ENCODE assay signal across 9 mouse cellular contexts in genomic region chr5:137277360-137278342, GRCm38 (mm10). TPM values are rescaled to one million over a fixed set of nuclear protein-coding genes. Genes with fewer than 3 reads are reported as not detected.
DNase-seq lines count a peak whose midpoint lies in the region; ATAC-seq lines count a peak whose summit lies in the region.
"Had no signal": no experiment of that assay in that cellular context is flagged by ENCODE, and none has a peak within 500 bp of the region (broad histone marks: within the 10 kb centered on the region; RNA-seq: fewer than 3 reads in every experiment).

No protein-coding gene starts in this region.

- WGBS in neural tube, embryonic 15.5 days: 21% methylated on average over 18 of the region's 18 CpGs

- H3K36me3 ChIP-seq in neural tube, embryonic 15.5 days: no peaks in the 10 kb centered on the region
- H3K36me3 ChIP-seq: G1E had no signal

- no peaks in the 10 kb centered on the region for H3K9me3 ChIP-seq in neural tube, embryonic 15.5 days (replicated peaks)
- H3K9me3 ChIP-seq: G1E had no signal

- H3K9ac ChIP-seq in neural tube, embryonic 15.5 days (replicated peaks): peak overlapping the region; percentile 30; the same call in 1 of the 2 replicates

- peak overlapping the region; percentile 82 for H3K27ac ChIP-seq in neural tube, embryonic 15.5 days (replicated peaks)

- peaks cover 9% of the 10 kb centered on the region for H3K4me1 ChIP-seq in neural tube, embryonic 15.5 days

- no peaks in the 10 kb centered on the region for H3K27me3 ChIP-seq in neural tube, embryonic 15.5 days (replicated peaks)

- peak overlapping the region; percentile 49 for H3K4me2 ChIP-seq in neural tube, embryonic 15.5 days

- ATAC-seq in neural tube, embryonic 15.5 days (ENCODE audit: low FRiP score): peak; percentile 88

- peak; percentile 63 to 65 for DNase-seq in cerebellum, postnatal 10 days
- DNase-seq in cerebellum, adult 11 months: no peak
- DNase-seq in 3T3-L1 (ENCODE audit: low read depth, low spot score): peak; percentile 35
- peak; percentile 42 for DNase-seq in embryo, embryonic 9.5 days (ENCODE audit: extremely low spot score)
- peak; percentile 55 for DNase-seq in kidney, postnatal 14 days
- no peak for DNase-seq in ovary, postnatal 10 days (ENCODE audit: low spot score)
- no peak for DNase-seq in right cerebral cortex, postnatal 36 days (ENCODE audit: low spot score in 2 of 2)

- H3K4me3 ChIP-seq in neural tube, embryonic 15.5 days (replicated peaks): peak overlapping the region; percentile 0; the same call in 1 of the 2 replicates

RNA-seq across cellular contexts. Expression of gene Ache, which starts 9.7 kb away (rescaled TPM):
- 98.6 and 103 TPM in 2 replicates for polyA plus RNA-seq in neural tube, embryonic 15.5 days (2015; fragmentation: Nextera tagmentation; extraction: Ambion mirVana)

RNA-seq across cellular contexts. Expression of gene Ufsp1, which starts 16.8 kb away (rescaled TPM):
- 29.0 and 29.5 TPM in 2 replicates for polyA plus RNA-seq in neural tube, embryonic 15.5 days (2015; fragmentation: Nextera tagmentation; extraction: Ambion mirVana)

RNA-seq across cellular contexts. Expression of gene Srrt, which starts 29.8 kb away (rescaled TPM):
- polyA plus RNA-seq in neural tube, embryonic 15.5 days (2015; fragmentation: Nextera tagmentation; extraction: Ambion mirVana): 90.7 and 94.3 TPM in 2 replicates

RNA-seq across cellular contexts. Expression of gene Trip6, which starts 36.6 kb away (rescaled TPM):
- polyA plus RNA-seq in neural tube, embryonic 15.5 days (2015; fragmentation: Nextera tagmentation; extraction: Ambion mirVana): 14.0 and 26.0 TPM in 2 replicates

RNA-seq across cellular contexts. Expression of gene Slc12a9, which starts 55.7 kb away (rescaled TPM):
- 26.5 and 26.8 TPM in 2 replicates for polyA plus RNA-seq in neural tube, embryonic 15.5 days (2015; fragmentation: Nextera tagmentation; extraction: Ambion mirVana)

Comparison
In these comparisons a context has a peak if more than half of its experiments do, and no peak if none do; other contexts are left out.
1. DNase-seq: peak in cerebellum, postnatal 10 days (2 of 2), 3T3-L1 (single experiment), embryo, embryonic 9.5 days (single experiment) and kidney, postnatal 14 days (single experiment); none in cerebellum, adult 11 months (single experiment), ovary, postnatal 10 days (single experiment) and right cerebral cortex, postnatal 36 days (0 of 2).